26 mouse cellular contexts compared by ENCODE assay signal in genomic region chr6:96183392-96183791, GRCm38 (mm10). TPM values are rescaled to one million over a fixed set of nuclear protein-coding genes. Genes with fewer than 3 reads are reported as not detected.
DNase-seq lines count a peak whose midpoint lies in the region; ATAC-seq and TF ChIP-seq lines count a peak whose summit lies in the region.
"Had no signal": no experiment of that assay in that cellular context is flagged by ENCODE, and none has a peak within 500 bp of the region (broad histone marks: within the 10 kb centered on the region; RNA-seq: fewer than 3 reads in every experiment).

No protein-coding gene starts in this region.

- H3K4me2 ChIP-seq in forebrain, embryonic 11.5 days (ENCODE audit: low read depth, low read length, severe bottlenecking), result no peak overlapping the region
- no peak overlapping the region for H3K4me2 ChIP-seq in forebrain, embryonic 14.5 days (ENCODE audit: low read length)
- H3K4me2 ChIP-seq: hindbrain, embryonic 15.5 days; midbrain, embryonic 12.5 days had no signal

- 36% methylated on average over 4 of the region's 4 CpGs for WGBS in forebrain, embryonic 11.5 days
- WGBS in forebrain, embryonic 10.5 days, result 60% methylated on average over 4 of the region's 4 CpGs
- 6% methylated on average over 4 of the region's 4 CpGs for WGBS in forebrain, embryonic 14.5 days
- WGBS in limb, embryonic 10.5 days, result 85% methylated on average over 4 of the region's 4 CpGs

- H3K27me3 ChIP-seq in forebrain, embryonic 11.5 days (ENCODE audit: control insufficient read depth, insufficient read depth, low read length), result no peaks in the 10 kb centered on the region
- H3K27me3 ChIP-seq in forebrain, embryonic 10.5 days (ENCODE audit: poor library complexity, severe bottlenecking), result peaks cover 9% of the 10 kb centered on the region; the same call in 1 of the 2 replicates
- peaks cover 23% of the 10 kb centered on the region; the same call in 1 of the 2 replicates for H3K27me3 ChIP-seq in forebrain, embryonic 14.5 days (replicated peaks; ENCODE audit: control insufficient read depth, insufficient read depth, low read length)
- no peaks in the 10 kb centered on the region for H3K27me3 ChIP-seq in limb, embryonic 10.5 days (ENCODE audit: low read depth, poor library complexity, severe bottlenecking)
- H3K27me3 ChIP-seq: hindbrain, embryonic 15.5 days; midbrain, embryonic 12.5 days; Patski had no signal

- H3K36me3 ChIP-seq in forebrain, embryonic 11.5 days (ENCODE audit: control insufficient read depth, insufficient read depth, low read length), result no peaks in the 10 kb centered on the region
- H3K36me3 ChIP-seq in forebrain, embryonic 10.5 days (replicated peaks), result no peaks in the 10 kb centered on the region
- no peaks in the 10 kb centered on the region for H3K36me3 ChIP-seq in forebrain, embryonic 14.5 days (ENCODE audit: control insufficient read depth, insufficient read depth, low read length)
- H3K36me3 ChIP-seq in limb, embryonic 10.5 days, result no peaks in the 10 kb centered on the region
- H3K36me3 ChIP-seq: heart, embryonic 10.5 days; hindbrain, embryonic 15.5 days; midbrain, embryonic 12.5 days had no signal

- peak; percentile 60 for ATAC-seq in forebrain, embryonic 11.5 days (replicated peaks; ENCODE audit: low FRiP score)
- ATAC-seq in forebrain, embryonic 14.5 days, result peak; percentile 37; the same call in 1 of the 2 replicates
- ATAC-seq: activated CD4-positive, CD25-positive, alpha-beta regulatory T cell, adult 4 months; Patski had no signal

- H3K4me1 ChIP-seq in forebrain, embryonic 11.5 days (replicated peaks; ENCODE audit: control insufficient read depth, insufficient read depth, low read length), result no peaks in the 10 kb centered on the region
- 0 out of 2 replicates have a peak, but pooled peaks cover 4% of the 10 kb centered on the region for H3K4me1 ChIP-seq in forebrain, embryonic 10.5 days
- no peaks in the 10 kb centered on the region for H3K4me1 ChIP-seq in forebrain, embryonic 14.5 days (ENCODE audit: control insufficient read depth, insufficient read depth, low read length)
- no peaks in the 10 kb centered on the region for H3K4me1 ChIP-seq in limb, embryonic 10.5 days
- H3K4me1 ChIP-seq: heart, embryonic 10.5 days; hindbrain, embryonic 15.5 days; midbrain, embryonic 12.5 days had no signal

- no peak overlapping the region for H3K27ac ChIP-seq in forebrain, embryonic 11.5 days (ENCODE audit: low read depth, low read length)
- no peak overlapping the region for H3K27ac ChIP-seq in forebrain, embryonic 10.5 days
- peak overlapping the region; percentile 28; the same call in 1 of the 2 replicates for H3K27ac ChIP-seq in layer of hippocampus, adult 2 months
- H3K27ac ChIP-seq in forebrain, embryonic 14.5 days (ENCODE audit: low read depth, low read length), result no peak overlapping the region
- no peak overlapping the region for H3K27ac ChIP-seq in limb, embryonic 10.5 days
- H3K27ac ChIP-seq: heart, embryonic 10.5 days; hindbrain, embryonic 15.5 days; macrophage; midbrain, embryonic 12.5 days had no signal

- DNase-seq in forebrain, embryonic 11.5 days (ENCODE audit: low spot score), result no peak
- DNase-seq in forebrain, embryonic 10.5 days (ENCODE audit: extremely low spot score, low spot score), result no peak
- no peak for DNase-seq in layer of hippocampus, adult 2 months (ENCODE audit: low spot score in 2 of 2)
- DNase-seq in layer of hippocampus, postnatal 36 days, result no peak
- DNase-seq in forebrain, embryonic 14.5 days (ENCODE audit: low spot score), result peak; percentile 73
- DNase-seq in thymus, postnatal 36 days, result no peak
- no peak for DNase-seq in limb, embryonic 10.5 days (ENCODE audit: low spot score)
- DNase-seq: heart, postnatal 14 days; kidney, postnatal 10 days; lung, adult 2 months; spleen, adult 18-20 months; thymus, adult 18-20 months had no signal

- H3K4me3 ChIP-seq in forebrain, embryonic 11.5 days (ENCODE audit: low read depth, low read length), result no peak overlapping the region
- H3K4me3 ChIP-seq in forebrain, embryonic 10.5 days, result no peak overlapping the region
- no peak overlapping the region for H3K4me3 ChIP-seq in layer of hippocampus, adult 2 months
- H3K4me3 ChIP-seq in forebrain, embryonic 14.5 days (ENCODE audit: low read depth, low read length), result no peak overlapping the region
- H3K4me3 ChIP-seq in limb, embryonic 10.5 days, result no peak overlapping the region
- H3K4me3 ChIP-seq: heart, embryonic 10.5 days; hindbrain, embryonic 15.5 days; midbrain, embryonic 12.5 days; myocyte had no signal

- no peaks in the 10 kb centered on the region for H3K9me3 ChIP-seq in forebrain, embryonic 11.5 days (ENCODE audit: control insufficient read depth, low read length)
- no peaks in the 10 kb centered on the region for H3K9me3 ChIP-seq in forebrain, embryonic 10.5 days
- no peaks in the 10 kb centered on the region for H3K9me3 ChIP-seq in forebrain, embryonic 14.5 days (replicated peaks; ENCODE audit: control insufficient read depth, low read length)
- H3K9me3 ChIP-seq in limb, embryonic 10.5 days (replicated peaks), result no peaks in the 10 kb centered on the region
- H3K9me3 ChIP-seq: heart, embryonic 10.5 days; hindbrain, embryonic 15.5 days; midbrain, embryonic 12.5 days had no signal

- H3K9ac ChIP-seq in forebrain, embryonic 11.5 days (ENCODE audit: low read length), result no peak overlapping the region
- H3K9ac ChIP-seq in forebrain, embryonic 14.5 days (ENCODE audit: low read length), result no peak overlapping the region
- H3K9ac ChIP-seq: hindbrain, embryonic 15.5 days; midbrain, embryonic 12.5 days had no signal

- no peak for TF ChIP-seq CTCF in layer of hippocampus, adult 2 months (conservative IDR thresholded peaks at IDR 0.05)

RNA-seq across cellular contexts. Expression of gene 1700123L14Rik, which starts 17.3 kb away (rescaled TPM):
- not detected in 2 replicates for polyA plus RNA-seq in forebrain, embryonic 11.5 days (2014; fragmentation: Nextera tagmentation; extraction: Ambion mirVana)
- not detected in 2 replicates for polyA plus RNA-seq in forebrain, embryonic 10.5 days (2016; fragmentation: Nextera tagmentation; extraction: Ambion mirVana)
- total RNA-seq in layer of hippocampus, adult 2 months (2021), result not detected
- not detected for total RNA-seq in layer of hippocampus, postnatal 36 days (2021)
- not detected in 2 replicates for polyA plus RNA-seq in forebrain, embryonic 14.5 days (2014; fragmentation: Nextera tagmentation; extraction: Ambion mirVana)
- not detected in 2 replicates for polyA plus RNA-seq in limb, embryonic 10.5 days (2016; fragmentation: Nextera tagmentation; extraction: Ambion mirVana)
- total RNA-seq: gastrocnemius, postnatal 4 days; heart, postnatal 14 days; left cerebral cortex, postnatal 25 days; liver, adult 2 months; neutrophil, adult 5-6 weeks had no signal
- polyA plus RNA-seq: activated CD4-positive, CD25-positive, alpha-beta regulatory T cell, adult 4 months; C2C12; embryonic facial prominence, embryonic 11.5 days; heart, embryonic 10.5 days; liver, adult 2 months; lung, adult 2 months; macrophage; midbrain, embryonic 12.5 days; myocyte; Patski; urinary bladder, adult 2 months had no signal
